Mouse (Mus musculus): ENCODE measurements around the gene Gm45261.

GRCm38 (mm10) chr1:80499264-80499663 is 38.0 kb upstream of the Gm45261 start:
- TF ChIP-seq POLR2A (IDR thresholded peaks at IDR 0.05; ENCODE audit: control insufficient read depth, low read depth, low read length) (no peak), CTCF (IDR thresholded peaks at IDR 0.05; ENCODE audit: control insufficient read depth, insufficient read depth, insufficient replicate concordance, low read depth, low read length) (no peak)

Data from testis, adult 2 months (tissue).